In the genomic region with DNA sequence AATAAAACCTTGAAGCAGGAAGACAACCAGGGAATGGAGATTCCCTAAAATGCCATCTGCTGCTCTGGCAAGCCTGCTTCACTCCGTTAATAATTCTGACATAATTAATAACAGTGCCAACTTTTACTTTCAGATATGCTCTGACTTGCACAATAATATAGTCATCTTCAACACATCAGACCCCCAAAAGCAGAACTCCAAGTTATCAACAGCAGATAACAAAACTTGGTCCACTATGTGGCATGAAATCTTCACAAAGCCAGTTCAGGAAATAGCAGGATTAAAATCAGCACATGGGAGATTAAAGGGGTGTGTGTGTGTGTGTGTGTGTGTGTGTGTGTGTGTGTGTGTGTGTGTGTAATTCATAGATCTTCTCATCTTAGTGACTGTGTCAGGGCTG, we compare ENCODE assay signal across 22 mouse cellular contexts. TPM values are rescaled to one million over a fixed set of nuclear protein-coding genes. Genes with fewer than 3 reads are reported as not detected.
DNase-seq lines count a peak whose midpoint lies in the region; ATAC-seq lines count a peak whose summit lies in the region.
"Had no signal": no experiment of that assay in that cellular context is flagged by ENCODE, and none has a peak within 500 bp of the region (broad histone marks: within the 10 kb centered on the region; RNA-seq: fewer than 3 reads in every experiment).

No protein-coding gene starts in this region.

- peak; percentile 58 for DNase-seq in retina, adult 2 months (ENCODE audit: low read depth, low spot score)
- no peak for DNase-seq in retina, embryonic 14.5 days (ENCODE audit: low spot score)
- peak; percentile 35 for DNase-seq in retina, postnatal 7 days (ENCODE audit: low read depth, low spot score)
- no peak for DNase-seq in right cerebral cortex, postnatal 10 days (ENCODE audit: low spot score in 2 of 2)
- DNase-seq in right cerebral cortex, postnatal 36 days (ENCODE audit: low spot score in 2 of 2), result no peak
- DNase-seq: adrenal gland, adult 8-10 months; adrenal gland, postnatal 25 days; B cell, adult 2 months; cerebellum, adult 11-12 months; cerebellum, adult 8-10 months; cerebellum, postnatal 25 days; embryo, embryonic 11 days; gastrocnemius, postnatal 14 days; heart, adult 18-20 months; heart, postnatal 14 days; heart, postnatal 4 days had no signal

- ATAC-seq in megakaryocyte, adult 5-6 weeks (ENCODE audit: poor library complexity, severe bottlenecking), result peak; percentile 39
- ATAC-seq: activated CD4-positive, CD25-positive, alpha-beta regulatory T cell, adult 4 months; forebrain, embryonic 15.5 days; hindbrain, postnatal 0 days; inflammation-experienced regulatory T-cells, adult 6 months; intestine, embryonic 16.5 days had no signal

RNA-seq across cellular contexts. Expression of a gene that starts 9.3 kb away (rescaled TPM):
- 23.0 and 26.4 TPM in 2 replicates for total RNA-seq in megakaryocyte, adult 5-6 weeks (2015)
- total RNA-seq in megakaryocyte, adult 5-6 weeks (2017), result 52.0 and 61.3 TPM in 2 replicates

Comparison
In these comparisons a context has a peak if more than half of its experiments do, and no peak if none do; other contexts are left out.
1. DNase-seq: peak in retina, adult 2 months (single experiment) and retina, postnatal 7 days (single experiment); none in retina, embryonic 14.5 days (single experiment), right cerebral cortex, postnatal 10 days (0 of 2) and right cerebral cortex, postnatal 36 days (0 of 2).